Mouse (Mus musculus): ENCODE data around the gene Cdc42bpa. TPM values are rescaled to one million over a fixed set of nuclear protein-coding genes. Genes with fewer than 3 reads are reported as not detected.

Cdc42bpa gene
- polyA plus RNA-seq, 1 experiment: 16.3 TPM

- no peak for TF ChIP-seq GATA1 (IDR thresholded peaks at IDR 0.05; ENCODE audit: low read length)
These were observed 202.7 kb downstream of the Cdc42bpa start for GRCm38 (mm10) chr1:180162986-180163385.

- TF ChIP-seq GATA1 (IDR thresholded peaks at IDR 0.05; ENCODE audit: low read length): no peak
These were observed 206.3 kb downstream of the Cdc42bpa start for GRCm38 (mm10) chr1:180166533-180166932.

- no peak for TF ChIP-seq GATA1 (IDR thresholded peaks at IDR 0.05; ENCODE audit: low read length)
These were observed 208.0 kb downstream of the Cdc42bpa start for GRCm38 (mm10) chr1:180168294-180168693.

GRCm38 (mm10) chr1:180169161-180169560 is 208.9 kb downstream of the Cdc42bpa start:
- TF ChIP-seq GATA1 (IDR thresholded peaks at IDR 0.05; ENCODE audit: low read length): no peak

GRCm38 (mm10) chr1:180170071-180170470 is 209.8 kb downstream of the Cdc42bpa start:
- TF ChIP-seq GATA1 (IDR thresholded peaks at IDR 0.05; ENCODE audit: low read length): no peak

GRCm38 (mm10) chr1:180171883-180172282 is 211.6 kb downstream of the Cdc42bpa start:
- no peak for TF ChIP-seq GATA1 (IDR thresholded peaks at IDR 0.05; ENCODE audit: low read length)

- no peak for TF ChIP-seq GATA1 (IDR thresholded peaks at IDR 0.05; ENCODE audit: low read length)
These were observed 212.3 kb downstream of the Cdc42bpa start for GRCm38 (mm10) chr1:180172600-180172999.

- no peak for TF ChIP-seq GATA1 (IDR thresholded peaks at IDR 0.05; ENCODE audit: low read length)
These were observed 212.7 kb downstream of the Cdc42bpa start for GRCm38 (mm10) chr1:180173017-180173416.

- no peak for TF ChIP-seq GATA1 (IDR thresholded peaks at IDR 0.05; ENCODE audit: low read length)
These were observed 214.4 kb downstream of the Cdc42bpa start for GRCm38 (mm10) chr1:180174718-180175117.

GRCm38 (mm10) chr1:180175167-180175566 is 214.9 kb downstream of the Cdc42bpa start:
- TF ChIP-seq GATA1 (IDR thresholded peaks at IDR 0.05; ENCODE audit: low read length): no peak

GRCm38 (mm10) chr1:180175635-180176034 is 215.4 kb downstream of the Cdc42bpa start:
- no peak for TF ChIP-seq GATA1 (IDR thresholded peaks at IDR 0.05; ENCODE audit: low read length)

- no peak for TF ChIP-seq GATA1 (IDR thresholded peaks at IDR 0.05; ENCODE audit: low read length)
These were observed 216.5 kb downstream of the Cdc42bpa start for GRCm38 (mm10) chr1:180176784-180177183.

- no peak for TF ChIP-seq GATA1 (IDR thresholded peaks at IDR 0.05; ENCODE audit: low read length)
These were observed 218.1 kb downstream of the Cdc42bpa start for GRCm38 (mm10) chr1:180178340-180178739.

- TF ChIP-seq GATA1 (IDR thresholded peaks at IDR 0.05; ENCODE audit: low read length): no peak
These were observed 218.8 kb downstream of the Cdc42bpa start for GRCm38 (mm10) chr1:180179100-180179499.

GRCm38 (mm10) chr1:180179840-180180239 is 219.6 kb downstream of the Cdc42bpa start:
- TF ChIP-seq GATA1 (IDR thresholded peaks at IDR 0.05; ENCODE audit: low read length): no peak

GRCm38 (mm10) chr1:180181304-180181965 is 221.2 kb downstream of the Cdc42bpa start:
- no peak for TF ChIP-seq GATA1 (IDR thresholded peaks at IDR 0.05; ENCODE audit: low read length)

- no peak for TF ChIP-seq GATA1 (IDR thresholded peaks at IDR 0.05; ENCODE audit: low read length)
These were observed 221.7 kb downstream of the Cdc42bpa start for GRCm38 (mm10) chr1:180181966-180182319.

- no peak for TF ChIP-seq GATA1 (IDR thresholded peaks at IDR 0.05; ENCODE audit: low read length)
These were observed 222.5 kb downstream of the Cdc42bpa start for GRCm38 (mm10) chr1:180182731-180183130.

Measured in G1E-ER4 (cell line).